Mouse (Mus musculus): ENCODE measurements around the gene Olfr341.

Olfr341 gene

DNA sequence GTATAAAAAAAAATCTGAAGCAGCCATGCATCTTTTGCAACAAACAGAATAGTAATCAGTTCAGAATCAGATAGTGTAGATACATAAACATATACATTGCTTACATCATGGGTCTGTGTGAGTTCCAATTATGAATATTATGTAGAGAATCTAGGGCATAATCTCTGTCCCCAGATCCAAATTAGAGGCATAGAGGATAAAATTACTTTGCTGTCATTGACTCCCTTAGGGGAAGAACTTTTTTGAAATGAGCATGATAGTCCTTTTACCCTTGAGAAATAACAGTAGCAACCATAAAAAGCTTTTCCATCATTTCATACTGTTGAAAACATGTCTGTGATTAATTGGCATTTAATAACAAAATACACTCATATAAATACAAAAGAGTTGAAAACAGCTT lies at the start of gene Olfr341:
Gene Olfr341, minus strand, starts transcription at position 101 of the 400 bp plus-strand sequence.
- no peak for DNase-seq (ENCODE audit: low spot score)

GRCm38 (mm10) chr2:36524698-36525097 lies 42.4 kb upstream of the Olfr341 start, which contains the start of gene Olfr342:
Olfr342 (plus strand) TSS chr2:36524998.
- no peak for DNase-seq (ENCODE audit: low spot score)

DNA sequence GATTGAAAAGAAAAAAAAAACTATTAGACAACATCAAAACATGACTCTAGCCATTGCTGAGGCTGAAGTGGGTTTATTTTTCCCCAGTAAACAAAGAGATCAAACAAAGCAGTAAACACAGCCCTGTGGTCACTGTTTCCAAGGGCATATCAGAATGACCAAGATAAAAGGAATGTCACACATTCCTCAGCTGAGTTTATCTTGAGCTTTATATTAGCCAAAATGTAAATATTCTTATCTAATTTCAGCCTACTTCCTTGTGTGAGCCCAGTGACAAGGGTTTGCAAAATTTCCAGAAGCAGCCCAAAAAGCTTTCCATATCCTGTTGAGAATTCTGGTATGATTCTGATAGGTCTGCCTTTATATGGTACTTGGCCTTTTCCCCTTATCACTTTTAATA lies 8.6 kb downstream of the Olfr341 start:
- DNase-seq (ENCODE audit: low spot score): no peak

DNA sequence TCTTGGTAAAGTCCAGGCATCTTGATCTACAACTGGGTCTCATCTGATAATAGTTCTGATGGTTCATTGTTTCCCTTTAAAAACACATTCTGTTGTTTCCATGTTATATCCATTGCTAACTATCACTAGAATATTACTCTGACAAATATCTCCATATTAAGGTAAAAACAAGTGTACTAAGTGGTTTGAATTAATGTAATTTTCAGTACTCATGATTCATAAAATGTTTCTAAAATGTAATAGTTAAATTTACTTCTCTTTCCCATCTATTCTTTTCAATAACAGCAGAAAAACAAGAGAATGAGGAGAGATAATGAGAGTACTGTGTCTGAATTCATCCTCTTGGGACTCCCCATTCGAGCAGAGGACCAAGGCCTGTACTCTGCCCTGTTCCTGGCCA lies 30.0 kb downstream of the Olfr341 start, which contains the start of gene Olfr340:
Gene Olfr340, plus strand, starts transcription at position 301 of the 400 bp plus-strand sequence.
- no peak for DNase-seq (ENCODE audit: low spot score)
